Mouse (Mus musculus) gastrocnemius, postnatal 4 days (tissue): Measurements from ENCODE around the gene Prelid1. TPM values are rescaled to one million over a fixed set of nuclear protein-coding genes. Genes with fewer than 3 reads are reported as not detected.

Experiments used
- DNase-seq, 2 experiments: peaks; one replicate each; pipeline ENCODE4 v3.0.0; 2021 to 2022; ENCODE audit warnings: low spot score in 2 of 2, mixed read lengths in 2 of 2
- long read RNA-seq, 2 experiments: library from polyadenylated mRNA; stranded (forward); transcript quantifications; one replicate each; pipeline ENCODE4 v2.0.0; 2021
- total RNA-seq, 2 experiments: library from RNA; stranded (reverse); gene quantifications; 2 replicates each; pipeline ENCODE4 v1.2.3; 2021

Gene Prelid1
- total RNA-seq: 100 to 1,000 TPM; 120 to 136 TPM
- long read RNA-seq, experiment 1, transcript Prelid1-201 (5 exons, 2,644 nt): major isoform, 57 of 61 reads
- long read RNA-seq, experiment 1, partial matches to known transcripts: 3 of 61 reads
- long read RNA-seq, experiment 1, other reads (novel, unspliced or antisense): 1 of 61 reads
- long read RNA-seq, experiment 2, transcript Prelid1-201 (5 exons, 2,644 nt): major isoform, 95 of 96 reads
- long read RNA-seq, experiment 2, partial matches to known transcripts: 0 of 96 reads
- long read RNA-seq, experiment 2, other reads (novel, unspliced or antisense): 1 of 96 reads

DNA sequence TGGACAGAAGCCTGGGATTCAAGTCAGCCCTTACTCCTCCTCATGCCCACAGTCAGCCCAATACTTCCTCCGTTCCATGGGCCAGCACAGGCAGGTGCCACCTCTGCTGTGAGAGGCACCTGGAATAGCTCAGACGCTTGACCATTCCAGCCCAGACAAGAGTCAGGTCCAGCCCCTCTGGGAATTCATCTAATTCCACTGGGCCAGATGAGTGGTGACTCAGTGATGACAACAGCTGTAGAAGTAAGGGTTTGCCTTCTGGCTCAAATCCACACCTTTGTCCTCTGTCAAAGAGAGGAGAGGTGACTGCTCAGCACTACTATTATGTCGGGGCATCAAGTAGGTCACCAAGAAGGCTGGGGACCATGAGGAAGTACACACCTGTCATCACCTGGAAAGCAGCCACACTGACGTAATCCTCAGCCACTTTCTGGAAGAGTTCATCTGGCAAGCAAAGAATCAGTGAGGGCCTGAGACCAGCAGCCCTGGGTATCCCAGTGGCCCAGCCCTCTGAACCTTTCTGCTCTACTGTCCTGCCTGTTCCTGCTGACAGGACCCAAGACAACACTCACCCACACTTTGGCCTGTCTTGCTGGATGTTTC lies at the start of gene Prelid1:
Gene Prelid1, plus strand, starts transcription at position 570 of the 603 bp plus-strand sequence.
- no peak for DNase-seq

DNA sequence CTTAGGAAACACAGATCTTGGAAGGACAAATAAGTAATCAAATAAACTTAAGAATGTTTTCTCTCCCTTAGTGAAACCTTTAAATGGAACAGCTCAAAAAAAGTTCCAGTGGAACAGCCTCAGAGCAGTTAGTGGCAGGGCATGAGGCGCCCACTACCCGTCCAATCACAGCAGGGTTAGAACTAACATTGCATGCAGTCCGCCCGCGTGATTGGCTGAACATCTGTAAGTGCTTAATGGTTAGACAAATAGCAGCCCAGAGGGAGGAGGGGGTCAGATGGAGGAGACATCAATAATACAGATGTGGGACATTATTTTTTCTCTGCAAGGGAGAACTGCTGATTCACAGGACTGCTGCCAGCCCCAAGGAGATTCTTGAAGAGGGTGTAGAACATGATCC lies 43.1 kb upstream of the Prelid1 start:
- DNase-seq: no peak

DNA sequence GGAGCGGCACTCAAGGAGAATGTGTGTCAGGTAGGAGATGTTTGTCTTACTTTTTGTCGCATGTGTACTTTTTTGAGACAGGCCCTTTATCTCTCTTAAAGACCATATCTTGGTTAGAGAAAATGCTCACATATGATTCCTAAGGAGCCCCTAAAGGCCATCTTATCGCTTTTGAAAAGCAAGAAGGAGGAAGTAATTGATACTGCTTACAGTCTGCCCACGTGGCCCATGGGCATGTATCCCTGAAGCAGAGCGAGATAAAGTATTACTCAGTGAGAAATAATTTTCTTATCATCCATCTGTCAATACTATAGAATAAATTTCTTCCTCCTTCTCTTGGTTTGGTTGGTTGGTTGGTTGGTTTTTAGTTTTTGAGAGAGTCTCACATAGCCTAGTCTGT lies 42.7 kb upstream of the Prelid1 start:
- no peak for DNase-seq

DNA sequence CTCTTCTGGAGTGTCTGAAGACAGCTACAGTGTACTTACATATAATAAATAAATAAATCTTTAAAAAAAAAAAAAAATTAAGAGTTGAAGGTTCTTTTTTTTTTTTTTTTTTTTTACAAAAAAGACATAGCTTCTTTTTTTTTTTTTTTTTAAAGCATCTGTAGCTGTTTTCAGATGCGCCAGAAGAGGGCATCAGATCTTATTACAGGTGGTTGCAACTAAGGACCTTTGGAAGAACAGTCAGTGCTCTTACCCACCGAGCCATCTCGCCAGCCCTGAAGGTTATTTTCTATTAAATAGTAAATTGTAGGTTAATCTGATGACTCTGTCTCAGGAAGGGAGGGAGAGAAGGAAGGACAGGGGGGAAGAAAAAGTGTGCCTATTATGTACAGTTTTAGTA lies 31.4 kb upstream of the Prelid1 start:
- no peak for DNase-seq

DNA sequence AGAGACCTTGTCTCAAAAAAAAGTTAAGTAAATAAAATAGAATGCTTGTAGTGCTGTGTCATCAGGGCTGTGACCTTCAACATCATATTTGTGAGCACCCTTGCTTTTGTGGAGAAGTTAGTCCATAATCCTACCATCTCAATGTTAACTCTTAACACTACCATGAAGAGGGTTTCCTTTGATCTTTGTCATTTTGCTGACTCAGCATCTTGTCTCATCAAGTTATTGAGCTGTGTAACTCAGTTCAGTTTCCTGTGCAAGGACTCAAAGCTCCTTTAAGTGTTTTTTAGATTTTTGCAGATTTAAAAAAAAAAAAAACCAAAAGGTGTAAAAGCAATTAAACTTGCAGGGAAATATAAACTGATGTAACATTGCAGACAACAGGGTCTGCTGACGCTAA lies 23.5 kb upstream of the Prelid1 start:
- no peak for DNase-seq

DNA sequence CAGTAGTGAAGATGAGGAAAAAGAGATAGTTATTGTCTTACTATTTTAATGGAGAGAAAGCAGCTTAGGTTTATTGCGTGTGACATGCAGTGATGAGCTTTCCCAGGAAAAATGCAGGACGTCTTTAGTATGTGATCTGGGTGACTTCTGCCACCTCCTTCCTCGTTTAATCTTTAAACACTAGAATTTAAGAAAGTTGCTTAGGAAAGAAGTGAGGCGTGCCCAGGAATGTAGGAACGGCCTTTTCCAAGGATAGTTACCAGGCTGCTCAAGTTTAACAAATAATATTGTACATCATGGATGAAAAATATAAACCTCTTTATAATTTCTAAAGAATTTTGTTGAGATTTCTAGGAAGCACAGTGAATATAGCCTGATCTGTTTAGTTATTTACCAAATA lies 19.4 kb upstream of the Prelid1 start:
- no peak for DNase-seq

DNA sequence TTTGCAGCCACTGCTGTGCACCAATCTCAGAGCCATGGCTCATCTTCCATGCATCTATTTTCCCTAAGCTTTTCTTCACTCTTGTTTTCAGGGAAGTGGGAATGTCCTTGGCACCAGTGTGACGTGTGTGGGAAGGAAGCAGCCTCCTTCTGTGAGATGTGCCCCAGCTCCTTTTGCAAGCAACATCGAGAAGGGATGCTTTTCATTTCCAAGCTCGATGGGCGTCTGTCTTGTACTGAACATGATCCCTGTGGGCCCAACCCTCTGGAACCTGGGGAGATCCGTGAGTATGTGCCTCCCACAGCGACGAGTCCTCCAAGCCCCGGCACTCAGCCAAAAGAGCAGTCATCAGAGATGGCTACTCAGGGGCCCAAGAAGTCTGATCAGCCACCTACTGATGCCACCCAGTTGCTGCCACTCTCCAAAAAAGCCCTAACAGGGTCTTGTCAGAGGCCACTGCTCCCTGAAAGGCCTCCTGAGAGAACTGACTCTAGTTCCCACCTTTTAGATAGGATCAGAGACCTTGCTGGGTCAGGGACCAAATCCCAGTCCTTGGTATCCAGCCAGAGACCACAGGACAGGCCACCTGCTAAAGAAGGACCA lies 8.2 kb upstream of the Prelid1 start:
- DNase-seq: no peak

DNA sequence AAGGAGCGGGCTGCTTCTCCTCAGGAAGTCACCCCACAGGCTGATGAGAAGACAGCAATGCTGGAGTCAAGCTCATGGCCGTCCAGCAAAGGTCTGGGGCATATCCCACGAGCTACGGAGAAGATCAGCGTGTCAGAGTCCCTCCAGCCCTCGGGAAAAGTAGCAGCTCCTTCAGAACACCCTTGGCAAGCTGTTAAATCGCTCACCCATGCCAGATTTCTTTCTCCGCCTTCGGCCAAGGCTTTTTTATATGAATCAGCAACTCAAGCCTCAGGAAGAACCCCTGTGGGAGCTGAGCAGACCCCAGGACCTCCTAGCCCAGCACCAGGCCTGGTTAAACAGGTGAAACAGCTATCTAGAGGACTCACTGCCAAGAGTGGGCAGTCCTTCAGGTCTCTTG lies 7.2 kb upstream of the Prelid1 start:
- no peak for DNase-seq

DNA sequence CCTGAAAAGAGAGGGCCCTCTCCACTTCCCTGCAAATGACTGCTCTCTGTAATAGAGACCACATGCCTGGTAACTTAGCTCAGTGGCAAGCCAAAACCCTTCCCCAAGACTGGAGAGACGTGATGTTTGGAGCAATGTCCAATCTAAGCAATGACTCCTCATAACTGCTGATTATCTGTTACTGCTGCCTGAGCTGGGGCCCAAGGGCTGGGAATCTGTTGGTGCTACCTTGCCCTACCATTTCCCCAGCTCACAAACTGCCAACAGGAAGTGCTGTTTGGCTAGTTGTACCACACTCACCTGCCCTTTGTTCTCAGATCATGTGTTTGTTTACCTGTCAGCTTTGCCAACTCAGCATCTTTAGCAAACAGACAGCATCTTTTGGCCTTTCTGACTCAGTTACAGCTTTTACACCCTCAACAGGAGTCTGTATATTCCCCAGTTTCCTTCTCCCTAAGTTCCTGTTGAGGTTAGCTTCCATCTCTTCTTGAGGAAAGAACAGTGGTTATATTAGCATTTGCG lies 5.3 kb upstream of the Prelid1 start:
- DNase-seq: no peak

DNA sequence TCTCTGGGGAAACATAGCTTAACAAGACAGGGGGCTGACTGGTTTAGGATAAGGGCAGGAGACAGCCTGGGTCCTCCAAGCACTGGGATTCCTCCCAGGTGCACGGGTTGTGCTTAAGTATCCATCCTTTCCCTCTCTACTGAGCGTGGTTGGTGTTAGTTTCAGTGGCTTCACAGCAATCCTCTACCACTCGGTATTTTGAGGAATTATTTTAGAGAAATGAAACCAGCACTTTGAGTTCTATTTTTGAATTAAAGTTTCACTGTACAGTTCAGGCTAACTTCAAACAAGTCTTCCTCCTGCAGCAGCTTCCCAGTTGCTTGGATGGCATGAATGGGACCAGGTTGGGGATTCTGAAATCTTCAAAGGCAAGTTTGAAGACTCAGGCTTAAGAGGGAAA lies 1.9 kb upstream of the Prelid1 start:
- DNase-seq: no peak

DNA sequence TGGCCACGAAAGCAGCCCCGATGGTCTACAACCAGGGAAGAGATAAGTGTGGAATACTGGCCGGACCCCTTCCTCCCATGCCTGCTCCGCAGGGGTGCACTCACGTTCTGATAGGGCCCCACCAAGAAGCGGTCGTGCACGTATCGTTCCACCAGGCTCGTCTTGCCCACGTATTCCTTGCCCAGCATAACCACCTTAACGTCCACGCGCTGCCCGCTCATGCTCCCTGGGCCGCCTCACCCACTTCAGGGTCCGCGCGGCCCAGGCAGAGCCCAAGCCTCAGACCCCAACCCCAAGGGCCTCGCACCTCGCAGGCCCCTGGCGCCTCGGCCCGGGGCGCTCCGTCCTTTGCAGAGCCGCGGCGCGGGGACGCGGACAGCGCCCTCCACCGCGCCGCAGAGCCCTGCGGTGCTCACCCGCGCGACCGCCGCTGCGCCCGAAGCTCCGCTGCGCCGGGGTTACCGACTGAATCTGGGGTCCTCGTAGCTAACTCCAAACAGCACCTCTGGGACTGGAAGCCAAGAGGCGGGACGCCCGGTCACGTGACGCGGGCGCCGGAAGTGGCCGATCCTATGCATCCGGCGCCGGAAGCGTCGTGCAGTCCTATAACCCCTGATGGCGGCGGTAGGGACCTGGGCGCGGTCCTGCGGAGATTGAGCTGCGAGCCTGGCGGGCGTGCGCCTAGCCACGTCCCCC lies 1.3 kb downstream of the Prelid1 start, which contains the start of gene Rab24:
Gene Rab24, minus strand, starts transcription at position 513 of the 696 bp plus-strand sequence.
- DNase-seq: peak; percentile 84 to 90

DNA sequence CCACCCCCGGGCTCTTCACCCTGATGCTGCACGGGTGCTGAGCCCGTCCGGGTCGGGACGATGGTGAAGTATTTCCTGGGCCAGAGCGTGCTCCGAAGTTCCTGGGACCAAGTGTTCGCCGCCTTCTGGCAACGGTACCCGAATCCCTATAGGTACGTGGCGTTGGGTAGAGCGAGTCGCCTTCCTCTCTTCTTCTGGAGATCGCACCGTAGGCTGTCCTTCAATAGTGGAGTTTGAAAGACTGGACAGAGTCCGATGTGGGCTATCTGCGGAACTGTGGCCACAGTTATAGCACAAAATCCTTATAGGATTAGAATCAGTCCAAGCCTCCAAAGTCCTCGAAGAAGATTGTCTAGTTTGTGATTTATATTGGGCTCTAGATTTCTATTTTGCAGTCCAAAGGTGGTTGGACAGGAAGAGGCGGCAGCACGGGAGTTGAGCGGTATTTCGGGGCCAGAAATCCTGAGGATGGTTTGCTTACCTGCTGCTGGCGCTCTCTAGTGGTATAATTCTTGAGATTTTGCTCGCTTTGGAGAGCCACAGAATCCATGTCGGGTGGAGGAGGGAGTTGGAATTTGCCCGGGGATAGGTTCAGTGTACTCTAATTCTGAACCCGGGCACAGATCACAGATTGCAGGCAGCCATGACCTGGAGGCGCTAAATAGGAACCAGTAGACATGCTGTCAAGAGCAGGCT lies 2.0 kb downstream of the Prelid1 start:
- no peak for DNase-seq

DNA sequence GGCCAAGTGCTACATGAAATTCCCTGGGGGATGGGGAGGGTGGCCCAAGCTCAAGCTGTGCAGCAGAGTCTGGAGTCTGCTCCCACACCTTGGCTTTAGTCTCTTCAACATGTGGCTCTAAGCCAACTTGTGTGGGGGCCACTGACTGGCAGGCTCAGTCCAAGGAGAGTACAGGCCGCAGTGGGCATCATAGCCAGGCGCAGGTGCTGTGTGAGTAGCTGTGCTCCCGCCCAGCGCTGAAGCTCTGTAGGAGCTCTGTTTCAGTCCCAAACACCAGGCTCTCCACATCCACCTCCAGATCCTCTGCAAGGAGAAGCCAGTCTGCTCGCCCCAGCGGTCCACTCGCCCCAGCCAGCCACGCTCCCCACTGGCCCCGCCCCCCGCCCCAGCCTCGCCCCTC lies 5.3 kb downstream of the Prelid1 start:
- no peak for DNase-seq

DNA sequence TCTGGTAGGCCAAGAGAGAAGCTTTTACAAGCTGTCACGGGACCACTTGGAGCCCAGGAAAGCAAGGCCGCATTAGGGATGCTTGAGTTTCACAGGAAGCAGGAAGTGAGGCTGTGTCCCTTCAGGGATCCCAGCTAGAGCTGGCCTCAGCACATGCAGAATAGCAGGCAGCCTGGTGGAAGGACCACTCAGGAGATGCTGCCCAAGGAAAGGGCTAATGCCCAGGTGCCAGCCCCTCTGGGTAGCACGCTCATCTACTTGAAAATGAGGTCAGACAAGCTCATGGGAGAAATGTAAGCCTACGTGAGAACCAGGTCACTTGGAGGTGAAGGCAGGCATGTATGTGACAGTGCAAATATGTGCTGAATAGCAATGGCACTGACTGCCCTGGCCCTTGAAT lies 6.9 kb downstream of the Prelid1 start:
- no peak for DNase-seq

DNA sequence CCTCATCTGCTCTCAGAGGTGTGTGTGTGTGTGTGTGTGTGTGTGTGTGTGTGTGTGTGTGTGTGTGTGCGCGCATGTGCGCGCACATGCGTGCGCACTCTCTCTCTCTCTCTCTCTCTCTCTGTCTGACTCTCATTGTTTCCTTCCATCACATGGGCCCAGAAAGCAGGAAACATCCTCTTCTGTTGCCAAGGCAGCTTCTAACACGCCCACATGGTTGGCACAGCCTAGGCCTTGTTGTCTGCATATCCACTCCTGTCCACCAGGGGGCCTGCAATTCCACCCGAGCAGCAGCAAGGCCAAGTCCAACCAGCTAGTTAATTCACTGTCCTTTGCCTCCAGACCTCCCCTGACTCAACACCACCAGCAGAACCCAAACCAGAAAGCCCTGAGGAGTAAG lies 7.3 kb downstream of the Prelid1 start:
- peak; percentile 67 to 81 for DNase-seq

DNA sequence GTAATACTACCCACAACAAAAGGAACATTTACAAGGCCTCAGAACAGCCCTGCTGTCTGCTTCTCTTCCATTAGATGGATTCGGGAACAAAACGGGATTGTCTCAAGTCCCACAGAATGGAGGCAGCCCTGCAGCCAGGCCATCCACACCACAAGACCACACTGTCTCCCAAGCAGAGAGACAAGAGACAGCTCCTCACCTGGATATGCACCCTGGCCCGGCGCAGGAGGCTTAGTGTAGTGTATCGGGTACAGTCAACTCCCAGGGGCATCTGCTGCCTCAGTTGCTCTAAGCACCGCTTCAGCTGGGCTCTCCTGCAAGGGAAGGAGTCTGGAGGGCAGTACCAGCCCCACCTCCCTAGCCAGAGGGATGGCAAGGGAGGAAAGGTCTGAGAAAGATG lies 7.9 kb downstream of the Prelid1 start:
- DNase-seq: no peak

DNA sequence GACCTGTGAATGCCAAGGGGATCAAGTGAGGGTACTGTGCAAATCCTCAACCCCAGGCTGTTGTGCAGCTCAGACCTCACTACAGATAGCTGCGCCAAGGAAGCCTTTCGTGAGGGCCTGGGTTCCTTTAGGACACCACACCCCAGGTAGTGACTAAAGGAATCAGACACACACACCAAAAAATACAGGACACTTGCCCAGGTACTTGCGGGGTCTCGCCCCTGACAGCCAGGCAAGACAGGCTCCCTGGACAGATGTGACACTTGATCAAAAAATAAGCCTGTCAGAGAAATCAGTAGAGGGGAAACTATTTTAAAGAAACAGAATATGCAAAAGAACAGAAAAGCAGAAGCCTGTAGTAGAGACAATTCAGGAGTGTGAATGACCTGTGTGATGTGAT lies 8.3 kb downstream of the Prelid1 start:
- DNase-seq: no peak

DNA sequence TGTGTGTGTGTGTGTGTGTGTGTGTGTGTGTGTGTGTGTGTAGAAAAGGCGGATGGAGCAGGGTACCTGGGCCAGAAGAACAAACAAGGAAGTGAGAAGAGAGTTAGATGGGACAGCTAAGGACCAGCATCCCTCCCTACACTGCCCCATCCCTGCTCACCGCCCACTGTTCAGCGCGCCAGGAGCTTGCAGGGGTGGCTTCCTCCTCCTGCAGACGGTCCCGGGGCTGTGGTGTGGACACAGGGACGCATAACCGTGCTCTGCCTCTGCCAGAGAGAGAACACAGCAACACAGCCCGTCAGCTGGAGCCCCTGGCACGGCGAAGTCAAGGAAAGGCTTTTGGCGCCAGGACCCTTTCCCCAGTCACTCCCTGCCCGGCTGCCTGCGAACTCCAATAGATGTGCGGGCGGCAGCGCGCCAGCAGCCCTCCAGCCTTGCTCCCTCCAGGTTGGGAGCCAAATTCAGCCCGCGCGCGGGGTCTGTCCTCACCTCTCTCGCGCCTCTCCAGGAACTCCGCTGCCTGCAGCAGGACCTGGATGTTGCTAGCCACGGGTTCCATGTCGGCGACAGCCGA lies 8.9 kb downstream of the Prelid1 start:
- DNase-seq: peak in 1 of 2 experiments; percentile 63

DNA sequence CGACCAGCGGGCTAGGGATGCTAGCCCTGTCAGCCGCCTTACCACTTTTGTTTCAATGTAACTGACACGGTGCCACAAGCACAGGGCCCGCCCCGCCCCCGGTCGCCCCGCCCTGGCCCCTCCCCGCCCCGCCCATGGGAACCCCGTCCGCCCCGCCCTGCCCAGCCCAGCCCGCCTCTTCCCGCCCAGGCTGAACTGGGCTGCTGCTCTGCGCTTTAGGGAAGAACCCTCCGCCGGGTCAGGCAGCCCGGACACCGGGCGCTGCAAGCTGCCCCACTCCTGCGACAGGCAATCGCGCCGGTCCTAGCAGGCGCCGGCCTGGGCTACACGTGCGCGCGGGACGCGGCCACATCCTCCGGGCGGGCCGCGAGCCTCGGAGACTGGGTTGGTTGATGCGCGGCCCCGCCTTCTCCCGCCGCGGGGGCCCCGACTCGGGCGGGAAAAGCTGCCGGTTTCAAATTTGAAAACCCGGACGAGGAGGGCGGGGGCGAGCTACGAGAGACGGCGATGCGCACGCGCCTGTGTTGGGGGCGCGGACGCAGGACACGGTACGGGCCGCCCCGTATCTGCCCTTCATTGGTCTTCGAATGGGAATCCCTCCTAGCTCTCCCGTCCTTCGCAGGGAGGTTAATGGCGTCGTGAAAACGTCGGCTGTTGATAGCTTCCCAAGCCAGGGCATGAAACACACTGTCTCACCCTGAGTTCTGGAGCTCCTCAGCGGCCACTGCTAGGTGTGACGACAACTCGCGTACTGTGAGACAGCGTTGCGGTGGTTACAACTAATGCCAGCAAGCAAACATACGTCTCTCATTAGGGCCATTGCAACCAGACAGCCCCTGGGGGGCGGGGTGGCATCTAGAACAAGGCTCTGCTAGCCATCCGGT lies 9.6 kb downstream of the Prelid1 start, which contains the start of gene Mxd3:
Gene Mxd3, minus strand, starts transcription at position 141 of the 884 bp plus-strand sequence.
- peak; percentile 75 to 88 for DNase-seq
